9 mouse cellular contexts compared by ENCODE assay signal in the genomic region with DNA sequence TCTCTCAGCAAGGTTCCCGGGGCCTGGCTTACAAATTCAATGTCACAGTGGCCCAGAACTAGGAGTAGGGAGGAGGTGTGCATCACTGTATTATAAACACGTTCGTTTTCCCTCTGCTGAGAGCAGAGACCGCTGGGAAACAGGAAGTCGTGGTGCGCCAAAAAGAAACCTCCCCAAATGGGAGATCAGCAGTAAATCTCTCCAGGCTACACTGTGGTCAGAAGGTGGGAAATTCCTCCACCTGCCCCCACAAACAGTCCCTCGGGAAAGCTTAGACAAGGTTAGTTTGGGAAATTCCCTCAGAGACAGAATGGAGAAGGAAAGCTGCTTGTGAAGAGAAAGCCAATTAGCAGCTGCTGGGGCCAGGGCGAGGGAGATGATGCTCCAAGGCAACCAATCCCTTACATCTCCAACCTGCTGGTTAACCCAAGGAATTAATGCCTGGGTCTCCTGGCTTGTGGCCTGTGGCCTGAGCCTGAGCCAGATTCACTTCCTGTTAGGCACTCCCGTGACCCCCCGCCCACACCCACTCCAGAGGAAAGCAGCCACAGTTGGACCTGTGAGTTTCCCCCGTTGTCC. TPM values are rescaled to one million over a fixed set of nuclear protein-coding genes. Genes with fewer than 3 reads are reported as not detected.
DNase-seq lines count a peak whose midpoint lies in the region; ATAC-seq and TF ChIP-seq lines count a peak whose summit lies in the region.
"Had no signal": no experiment of that assay in that cellular context is flagged by ENCODE, and none has a peak within 500 bp of the region (broad histone marks: within the 10 kb centered on the region; RNA-seq: fewer than 3 reads in every experiment).

No protein-coding gene starts in this region.

- H3K9me3 ChIP-seq in lung, embryonic 14.5 days (ENCODE audit: low read depth, low read length): no peaks in the 10 kb centered on the region
- H3K9me3 ChIP-seq in forebrain, embryonic 11.5 days (ENCODE audit: control insufficient read depth, low read length): no peaks in the 10 kb centered on the region

- peak; percentile 42 to 53 for DNase-seq in right cerebral cortex, postnatal 10 days (ENCODE audit: low spot score in 2 of 2)
- no peak for DNase-seq in right cerebral cortex, adult 18-20 months
- peak; percentile 22 for DNase-seq in gastrocnemius, adult 18-20 months (ENCODE audit: low spot score)
- peak; percentile 43 for DNase-seq in kidney, adult 18-20 months
- DNase-seq in lung, embryonic 14.5 days: no peak
- DNase-seq in retina, postnatal 7 days (ENCODE audit: low read depth, low spot score): peak; percentile 32
- no peak for DNase-seq in c-Kit-positive CD71-positive TER-119-positive erythroid progenitor cells, embryonic 14.5 days (ENCODE audit: low spot score)
- DNase-seq in forebrain, embryonic 11.5 days (ENCODE audit: low spot score): no peak

- ATAC-seq in lung, embryonic 14.5 days (ENCODE audit: insufficient read depth): no peak
- no peak for ATAC-seq in forebrain, embryonic 11.5 days (replicated peaks; ENCODE audit: low FRiP score)

- H3K4me3 ChIP-seq in lung, embryonic 14.5 days (ENCODE audit: low read depth, low read length): no peak overlapping the region
- no peak overlapping the region for H3K4me3 ChIP-seq in forebrain, embryonic 11.5 days (ENCODE audit: low read depth, low read length)
- H3K4me3 ChIP-seq: myocyte had no signal

- WGBS in lung, embryonic 14.5 days: 27% methylated on average over 11 of the region's 11 CpGs
- 73% methylated on average over 11 of the region's 11 CpGs for WGBS in forebrain, embryonic 11.5 days

- no peaks in the 10 kb centered on the region for H3K27me3 ChIP-seq in lung, embryonic 14.5 days (ENCODE audit: insufficient read depth, low read length)
- H3K27me3 ChIP-seq in forebrain, embryonic 11.5 days (ENCODE audit: control insufficient read depth, insufficient read depth, low read length): no peaks in the 10 kb centered on the region

- H3K9ac ChIP-seq in lung, embryonic 14.5 days: no peak overlapping the region
- no peak overlapping the region for H3K9ac ChIP-seq in forebrain, embryonic 11.5 days (ENCODE audit: low read length)

- H3K4me2 ChIP-seq in lung, embryonic 14.5 days: 0 out of 2 replicates have a peak overlapping the region, but pooled peaks have one; percentile 2
- no peak overlapping the region for H3K4me2 ChIP-seq in forebrain, embryonic 11.5 days (ENCODE audit: low read depth, low read length, severe bottlenecking)

- H3K27ac ChIP-seq in lung, embryonic 14.5 days (ENCODE audit: low read depth): 0 out of 2 replicates have a peak overlapping the region, but pooled peaks have one; percentile 24
- no peak overlapping the region for H3K27ac ChIP-seq in forebrain, embryonic 11.5 days (ENCODE audit: low read depth, low read length)

- H3K36me3 ChIP-seq in lung, embryonic 14.5 days (ENCODE audit: insufficient read depth): no peaks in the 10 kb centered on the region
- H3K36me3 ChIP-seq in forebrain, embryonic 11.5 days (ENCODE audit: control insufficient read depth, insufficient read depth, low read length): no peaks in the 10 kb centered on the region

- H3K4me1 ChIP-seq in lung, embryonic 14.5 days (ENCODE audit: insufficient read depth): peaks cover 16% of the 10 kb centered on the region
- peaks cover 3% of the 10 kb centered on the region; the same call in 1 of the 2 replicates for H3K4me1 ChIP-seq in forebrain, embryonic 11.5 days (replicated peaks; ENCODE audit: control insufficient read depth, insufficient read depth, low read length)

- TF ChIP-seq CTCF in lung, embryonic 14.5 days (IDR thresholded peaks at IDR 0.05; ENCODE audit: low read depth): no peak

RNA-seq across cellular contexts. Expression of a gene that starts 57.2 kb away (rescaled TPM):
- 10 to 100 TPM in 1 of 2 experiments, 1 to 10 TPM in 1; 8.5 to 13.4 TPM for total RNA-seq in gastrocnemius, adult 18-20 months (2021)
- polyA plus RNA-seq in lung, embryonic 14.5 days (2014; fragmentation: Nextera tagmentation; extraction: Ambion mirVana): 55.0 and 57.2 TPM in 2 replicates
- 91.6 and 96.9 TPM in 2 replicates for polyA plus RNA-seq in forebrain, embryonic 11.5 days (2014; fragmentation: Nextera tagmentation; extraction: Ambion mirVana)

Comparison
In these comparisons a context has a peak if more than half of its experiments do, and no peak if none do; other contexts are left out.
1. DNase-seq: peak in right cerebral cortex, postnatal 10 days (2 of 2), gastrocnemius, adult 18-20 months (single experiment), kidney, adult 18-20 months (single experiment) and retina, postnatal 7 days (single experiment); none in right cerebral cortex, adult 18-20 months (single experiment), lung, embryonic 14.5 days (single experiment), c-Kit-positive CD71-positive TER-119-positive erythroid progenitor cells, embryonic 14.5 days (single experiment) and forebrain, embryonic 11.5 days (single experiment).